Mouse (Mus musculus) embryo, embryonic 10.5 days (tissue): ENCODE results near the gene Hist1h2ab.
A peak's percentile ranks its signal among the peaks of the same experiment; 100 is the strongest.

Source experiments
- DNase-seq: peaks from one replicate; pipeline ENCODE4 v3.0.0-alpha.2; 2015; ENCODE audit warnings: low spot score

Gene Hist1h2ab

DNA sequence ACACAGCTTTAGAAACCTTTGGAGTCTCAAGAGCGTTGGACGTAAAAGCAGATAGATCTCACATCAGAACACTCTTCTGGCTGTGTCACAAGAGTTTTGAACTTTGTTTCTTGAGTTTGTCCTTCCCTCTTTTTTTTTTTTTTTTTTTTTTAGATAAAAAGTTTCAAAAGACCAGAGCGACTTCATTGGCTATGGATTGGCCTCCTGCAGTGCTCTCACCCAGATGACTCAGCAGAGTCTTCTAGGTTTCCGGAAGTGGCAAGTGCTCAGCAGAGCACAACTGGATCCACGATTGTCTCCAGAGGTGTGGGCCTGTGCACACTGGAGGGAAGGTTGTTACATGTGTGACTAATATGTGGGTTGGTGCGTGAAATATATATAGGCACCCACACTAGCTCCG is 27.4 kb downstream of the Hist1h2ab start:
- no peak for DNase-seq

DNA sequence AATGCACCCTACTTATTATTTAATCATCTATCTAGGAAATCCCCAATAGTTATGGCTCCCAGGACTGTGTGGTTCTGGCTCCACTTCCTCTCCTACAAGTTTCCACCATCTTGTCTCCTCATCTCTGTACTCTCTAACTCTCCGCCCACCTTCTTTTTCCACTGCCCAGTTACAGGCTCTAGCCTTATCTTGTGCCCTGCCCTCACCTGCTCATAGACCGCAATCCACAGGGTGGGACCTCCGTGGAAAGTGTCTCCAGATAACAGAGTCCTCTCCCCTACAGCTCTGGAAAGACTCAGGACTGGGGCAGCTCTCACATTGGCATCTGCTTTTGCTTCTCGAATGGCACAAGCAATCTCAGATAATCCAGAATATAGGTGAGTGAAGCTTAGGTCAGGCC is 28.1 kb downstream of the Hist1h2ab start:
- DNase-seq = no peak

DNA sequence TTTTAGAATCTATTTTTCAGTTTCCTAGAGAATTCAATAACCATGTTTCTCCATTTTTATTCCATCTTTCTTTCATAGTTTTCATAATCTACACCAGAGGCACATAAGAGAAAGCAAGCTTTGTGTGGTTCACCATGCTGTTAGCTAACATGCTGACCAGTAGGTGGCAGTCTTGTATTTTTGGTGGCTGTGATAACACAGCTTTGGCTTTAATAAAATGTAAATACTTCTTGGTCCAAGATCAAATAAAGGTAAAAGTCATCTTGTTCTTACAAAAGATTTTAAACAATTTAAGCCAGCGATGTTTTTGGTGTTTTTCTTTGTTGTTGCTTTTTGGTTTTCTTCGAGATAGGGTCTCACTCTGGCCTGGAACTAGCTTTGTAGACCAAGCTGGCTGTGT is 41.6 kb downstream of the Hist1h2ab start:
- peak; percentile 77 for DNase-seq

DNA sequence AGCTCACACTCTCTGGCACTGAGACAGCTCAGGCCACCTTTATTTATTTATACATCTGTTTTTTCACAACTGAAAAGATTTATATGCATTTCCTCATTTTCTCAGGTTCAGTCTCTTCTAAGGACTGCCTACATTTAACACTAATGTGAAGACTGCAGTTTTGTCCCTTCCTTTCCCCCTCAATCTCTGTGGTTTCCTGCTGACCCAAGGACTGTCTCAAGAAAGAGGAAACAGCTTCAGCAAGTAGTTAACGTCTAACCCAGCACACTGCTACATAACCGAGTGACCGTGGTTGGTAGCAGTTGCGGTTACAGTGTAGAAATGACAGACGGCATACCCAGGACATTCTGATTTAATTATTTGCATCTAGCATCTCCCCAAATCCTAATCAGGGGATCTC is 48.5 kb downstream of the Hist1h2ab start:
- DNase-seq = no peak
